Mouse (Mus musculus): ENCODE data around the gene Cdkn2c. TPM values are rescaled to one million over a fixed set of nuclear protein-coding genes. Genes with fewer than 3 reads are reported as not detected.

Cdkn2c gene
- total and polyA plus RNA-seq, 3 experiments: 7.1 to 16.1 (median 14.1) TPM

DNA sequence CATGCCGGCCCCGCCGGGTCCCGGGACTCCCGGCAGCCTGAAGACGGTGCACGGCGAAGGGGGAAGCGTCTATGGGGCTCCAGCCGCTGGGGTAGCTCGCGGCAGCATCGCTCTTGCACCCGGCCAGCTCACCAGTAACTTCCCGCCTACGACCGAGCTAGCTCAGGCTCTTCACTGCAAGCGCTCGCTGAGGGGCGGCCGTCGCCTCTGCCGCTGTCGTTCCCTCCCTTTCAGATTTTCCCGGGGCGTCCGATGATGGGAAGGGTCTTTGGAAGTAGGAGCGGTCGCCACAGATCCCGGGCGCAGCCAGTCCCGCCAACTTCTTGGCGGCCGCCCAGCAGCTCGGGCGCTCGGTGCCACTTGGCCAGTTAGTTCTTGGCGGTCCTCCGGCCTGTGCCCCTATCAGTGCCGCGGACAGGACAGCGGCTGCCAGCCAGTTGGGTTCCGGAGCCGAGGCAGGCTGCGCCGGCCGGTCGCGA lies 968 bp downstream of the Cdkn2c start:
- no peak for TF ChIP-seq GABPA (IDR thresholded peaks at IDR 0.05; ENCODE audit: insufficient replicate concordance, low read depth, low read length)
- no peak for TF ChIP-seq POLR2AphosphoS2 (IDR thresholded peaks at IDR 0.05; ENCODE audit: low read depth, low read length)
- TF ChIP-seq ZMIZ1 (IDR thresholded peaks at IDR 0.05; ENCODE audit: low read depth, low read length): no peak
- TF ChIP-seq ZC3H11A (IDR thresholded peaks at IDR 0.05; ENCODE audit: low read depth, low read length): no peak
- TF ChIP-seq EP300 (IDR thresholded peaks at IDR 0.05; ENCODE audit: low read length): no peak
- TF ChIP-seq ZKSCAN1 (IDR thresholded peaks at IDR 0.05; ENCODE audit: borderline replicate concordance, low read depth, low read length): no peak
- no peak for TF ChIP-seq USF1 (IDR thresholded peaks at IDR 0.05; ENCODE audit: low read depth, low read length)
- TF ChIP-seq CHD2 (IDR thresholded peaks at IDR 0.05; ENCODE audit: low read length): no peak
- peak; percentile 4; the same call in 1 of the 2 replicates for TF ChIP-seq ELF1 (IDR thresholded peaks at IDR 0.05; ENCODE audit: low read depth, low read length)
- peak; percentile 98 for TF ChIP-seq UBTF (IDR thresholded peaks at IDR 0.05; ENCODE audit: low read depth, low read length)
- TF ChIP-seq JUN (IDR thresholded peaks at IDR 0.05; ENCODE audit: insufficient read depth, low read depth, low read length): no peak
- no peak for TF ChIP-seq TBP (conservative IDR thresholded peaks at IDR 0.05; ENCODE audit: low read depth, low read length)
- no peak for TF ChIP-seq ETS1 (conservative IDR thresholded peaks at IDR 0.05; ENCODE audit: low read depth, low read length)
- H3K4me3 ChIP-seq (replicated peaks in 1 of 3; ENCODE audit: low read depth in 2 of 3, low read length in 2 of 3, poor library complexity in 1 of 3): peak overlapping the region; percentile 72 to 90 (median 76)
- H3K9me3 ChIP-seq (replicated peaks; ENCODE audit: low read length): no peaks in the 10 kb centered on the region
- peak overlapping the region; percentile 89 for H3K9ac ChIP-seq (ENCODE audit: insufficient read depth, low read depth)
- H3K4me2 ChIP-seq (ENCODE audit: insufficient read depth, low read depth, poor library complexity, severe bottlenecking): peak overlapping the region; percentile 58
- dilution Hi-C loops (cut with MboI; ENCODE audit: extremely low pct_ligation_motif_present, extremely low pct_unique_long_range_greater_than_20kb, low sequenced_read_pairs): no loop called here
- H3K27ac ChIP-seq (ENCODE audit: insufficient read depth, low read depth): peak overlapping the region; percentile 58
- H3K27me3 ChIP-seq (replicated peaks): no peaks in the 10 kb centered on the region
- peaks cover 0 to 3% of the 10 kb centered on the region in 2 experiments for H3K36me3 ChIP-seq (replicated peaks in 1 of 2; ENCODE audit: control insufficient read depth in 1 of 2, insufficient read depth in 1 of 2, low read length in 1 of 2)
- peaks cover 18% of the 10 kb centered on the region for H3K79me2 ChIP-seq (replicated peaks; ENCODE audit: control insufficient read depth, extremely low read depth, insufficient read depth, poor library complexity, severe bottlenecking)
- DNase-seq (ENCODE audit: extremely low read depth): peak; percentile 47
- in situ Hi-C loops (cut with MboI; ENCODE audit: low pct_ligation_motif_present, low pct_unique_long_range_greater_than_20kb, low sequenced_read_pairs): loop anchor here (10.0 kb wide), 1 partner anchor 161 kb away; no protein-coding TSS in a partner anchor
- peaks cover 0 to 13% of the 10 kb centered on the region in 2 experiments; a peak in 2 of 4 replicates for H3K4me1 ChIP-seq (ENCODE audit: control insufficient read depth in 1 of 2, insufficient read depth in 2 of 2)

DNA sequence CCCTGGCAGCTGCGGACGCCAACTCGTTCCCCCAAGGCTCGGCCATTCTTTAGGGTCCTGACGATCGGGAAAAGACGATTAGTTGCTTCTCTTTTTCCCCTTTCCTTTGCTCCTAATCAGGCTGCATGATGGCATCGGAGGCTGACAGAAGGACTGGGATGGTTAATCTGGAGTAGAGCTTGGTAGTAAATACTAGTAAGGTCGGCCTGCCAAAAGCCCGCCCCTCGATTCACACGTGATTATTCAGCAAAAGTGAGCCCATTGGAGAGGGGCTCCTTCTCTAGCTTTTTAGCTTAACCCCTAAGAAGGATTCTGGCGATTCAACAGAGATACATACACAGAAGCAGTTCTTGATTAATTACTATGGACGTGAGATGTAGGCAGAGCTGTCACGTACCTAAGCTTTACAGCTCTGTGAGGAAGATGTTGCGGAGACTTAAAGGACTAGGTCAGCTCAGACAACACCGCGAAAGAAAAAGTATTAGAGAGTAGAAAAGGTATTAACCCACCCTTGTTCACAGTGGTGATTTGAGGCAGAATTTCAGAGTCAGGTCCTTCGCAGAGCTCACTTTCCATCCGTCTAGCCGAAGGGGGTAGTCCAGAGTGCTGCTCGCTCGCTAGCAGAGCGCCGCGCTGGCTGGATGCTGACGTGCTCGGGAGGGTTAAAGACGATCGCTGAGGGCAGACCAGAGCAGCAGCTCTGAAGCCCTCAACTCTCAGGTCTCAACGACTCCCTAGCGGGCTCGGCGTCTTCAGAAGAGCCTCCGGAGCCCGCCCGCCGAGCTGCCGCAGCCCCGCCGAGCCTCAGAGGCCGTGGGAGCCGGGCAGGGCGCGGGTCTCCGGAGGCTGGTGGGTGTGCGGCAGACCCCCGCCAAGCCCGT lies 1.6 kb downstream of the Cdkn2c start:
- peaks cover 0 to 13% of the 10 kb centered on the region in 2 experiments; a peak in 2 of 4 replicates for H3K4me1 ChIP-seq (ENCODE audit: control insufficient read depth in 1 of 2, insufficient read depth in 2 of 2)
- TF ChIP-seq MAX (IDR thresholded peaks at IDR 0.05; ENCODE audit: low read length) (0 out of 2 replicates have a peak, but pooled peaks have one; percentile 17), NELFE (IDR thresholded peaks at IDR 0.05; ENCODE audit: low read depth, low read length) (no peak), MXI1 (IDR thresholded peaks at IDR 0.05; ENCODE audit: low read depth, low read length) (peak; percentile 21; the same call in 1 of the 2 replicates), ELF1 (IDR thresholded peaks at IDR 0.05; ENCODE audit: low read depth, low read length) (0 out of 2 replicates have a peak, but pooled peaks have one; percentile 3), CHD1 (IDR thresholded peaks at IDR 0.05; ENCODE audit: low read depth, low read length) (peak; percentile 19; the same call in 1 of the 2 replicates), CTCF (conservative IDR thresholded peaks at IDR 0.05 in 1 of 2, IDR thresholded peaks at IDR 0.05 in 1 of 2; ENCODE audit: low read depth in 2 of 2, low read length in 2 of 2) (no peak), MAFK (IDR thresholded peaks at IDR 0.05; ENCODE audit: insufficient replicate concordance, low read length) (peak; percentile 63; the same call in 1 of the 2 replicates), BHLHE40 (IDR thresholded peaks at IDR 0.05; ENCODE audit: low read depth, low read length) (peak; percentile 67), MAZ (IDR thresholded peaks at IDR 0.05; ENCODE audit: low read depth, low read length) (no peak), USF1 (IDR thresholded peaks at IDR 0.05; ENCODE audit: low read depth, low read length) (peak; percentile 56), USF2 (conservative IDR thresholded peaks at IDR 0.05; ENCODE audit: low read depth, low read length) (peak; percentile 22; the same call in 1 of the 2 replicates), MEF2A (IDR thresholded peaks at IDR 0.05; ENCODE audit: borderline replicate concordance, low read depth, low read length) (no peak), TCF12 (IDR thresholded peaks at IDR 0.05; ENCODE audit: low read depth, low read length) (0 out of 2 replicates have a peak, but pooled peaks have one; percentile 35), SIN3A (IDR thresholded peaks at IDR 0.05; ENCODE audit: low read length) (peak; percentile 66; the same call in 1 of the 2 replicates)
- H3K9ac ChIP-seq (ENCODE audit: insufficient read depth, low read depth): peak overlapping the region; percentile 89
- no peaks in the 10 kb centered on the region for H3K9me3 ChIP-seq (replicated peaks; ENCODE audit: low read length)
- H3K4me3 ChIP-seq (replicated peaks in 1 of 3; ENCODE audit: low read depth in 2 of 3, low read length in 2 of 3, poor library complexity in 1 of 3): peak overlapping the region; percentile 72 to 90 (median 76)
- DNase-seq (ENCODE audit: extremely low read depth): peak; percentile 61
- peaks cover 0 to 3% of the 10 kb centered on the region in 2 experiments for H3K36me3 ChIP-seq (replicated peaks in 1 of 2; ENCODE audit: control insufficient read depth in 1 of 2, insufficient read depth in 1 of 2, low read length in 1 of 2)
- in situ Hi-C loops (cut with MboI; ENCODE audit: low pct_ligation_motif_present, low pct_unique_long_range_greater_than_20kb, low sequenced_read_pairs) (loop anchor here (10.0 kb wide), 1 partner anchor 161 kb away; no protein-coding TSS in a partner anchor), dilution Hi-C loops (cut with MboI; ENCODE audit: extremely low pct_ligation_motif_present, extremely low pct_unique_long_range_greater_than_20kb, low sequenced_read_pairs) (no loop called here)
- no peaks in the 10 kb centered on the region for H3K27me3 ChIP-seq (replicated peaks)
- H3K4me2 ChIP-seq (ENCODE audit: insufficient read depth, low read depth, poor library complexity, severe bottlenecking): peak overlapping the region; percentile 58
- peaks cover 18% of the 10 kb centered on the region for H3K79me2 ChIP-seq (replicated peaks; ENCODE audit: control insufficient read depth, extremely low read depth, insufficient read depth, poor library complexity, severe bottlenecking)
- peak overlapping the region; percentile 58 for H3K27ac ChIP-seq (ENCODE audit: insufficient read depth, low read depth)
